Mouse (Mus musculus) adrenal gland (tissue): ENCODE measurements at regions not wholly inside any gene's neighbourhood (a gene's known extent, or its start where the extent isn't known, plus 50 kb on each side); places are given as distances from the start of the nearest gene placed in this dataset.

Source experiments
- intact Hi-C: fragments of 180-260 bp; cut with DNase I; formaldehyde crosslinking; loops from one replicate; pipeline ENCODE4 v1.15.1; 2025

GRCm38 (mm10) chr14:33854181-33854580 is 69.2 kb upstream of the Gdf10 start:
- intact Hi-C loops = no loop called here

- intact Hi-C loops = no loop called here
Observed at GRCm38 (mm10) chr14:33856992-33857391, 66.4 kb upstream of the Gdf10 start.

GRCm38 (mm10) chr14:33864796-33865195 is 58.6 kb upstream of the Gdf10 start:
- intact Hi-C loops = no loop called here

GRCm38 (mm10) chr14:33865746-33866145 is 57.6 kb upstream of the Gdf10 start:
- intact Hi-C loops = no loop called here

- intact Hi-C loops = no loop called here
Observed at GRCm38 (mm10) chr14:33867674-33868073, 55.7 kb upstream of the Gdf10 start.
